ENCODE assay signal across 9 mouse cellular contexts in genomic region chr8:71988867-71989599, GRCm38 (mm10). TPM values are rescaled to one million over a fixed set of nuclear protein-coding genes. Genes with fewer than 3 reads are reported as not detected.
DNase-seq lines count a peak whose midpoint lies in the region; ATAC-seq and TF ChIP-seq lines count a peak whose summit lies in the region.
"Had no signal": no experiment of that assay in that cellular context is flagged by ENCODE, and none has a peak within 500 bp of the region (broad histone marks: within the 10 kb centered on the region; RNA-seq: fewer than 3 reads in every experiment).

No protein-coding gene starts in this region.

- no peak overlapping the region for H3K27ac ChIP-seq in heart, embryonic 11.5 days (ENCODE audit: low read depth, low read length)
- H3K27ac ChIP-seq in ES-Bruce4 (ENCODE audit: insufficient read depth, low read length): no peak overlapping the region
- H3K27ac ChIP-seq in forebrain, embryonic 13.5 days: no peak overlapping the region
- no peak overlapping the region for H3K27ac ChIP-seq in liver, embryonic 13.5 days

- H3K4me1 ChIP-seq in heart, embryonic 11.5 days (ENCODE audit: control insufficient read depth, insufficient read depth, low read length): no peaks in the 10 kb centered on the region; the same call in 1 of the 2 replicates
- H3K4me1 ChIP-seq in ES-Bruce4 (ENCODE audit: control insufficient read depth, insufficient read depth, low read length): no peaks in the 10 kb centered on the region
- H3K4me1 ChIP-seq in forebrain, embryonic 13.5 days: no peaks in the 10 kb centered on the region
- no peaks in the 10 kb centered on the region for H3K4me1 ChIP-seq in liver, embryonic 13.5 days (replicated peaks)

- no peak for TF ChIP-seq CTCF in ES-Bruce4 (IDR thresholded peaks at IDR 0.05; ENCODE audit: low read depth, low read length)

- DNase-seq in heart, postnatal 4 days: no peak
- DNase-seq in liver, embryonic 13.5 days: no peak
- no peak for DNase-seq in right cerebral cortex, postnatal 14 days
- DNase-seq in left cerebral cortex, postnatal 4 days: no peak
- DNase-seq in spleen, postnatal 4 days (ENCODE audit: low spot score in 2 of 2): no peak

- peak overlapping the region; percentile 64 for H3K9ac ChIP-seq in heart, embryonic 11.5 days (ENCODE audit: low read depth, low read length)
- peak overlapping the region; percentile 40 for H3K9ac ChIP-seq in ES-Bruce4 (ENCODE audit: low read depth, poor library complexity, severe bottlenecking)
- peak overlapping the region; percentile 68 for H3K9ac ChIP-seq in forebrain, embryonic 13.5 days
- H3K9ac ChIP-seq in liver, embryonic 13.5 days: no peak overlapping the region

- no peak; the same call in 1 of the 2 replicates for ATAC-seq in heart, embryonic 11.5 days (replicated peaks; ENCODE audit: insufficient number of reproducible peaks, low FRiP score, low TSS enrichment)
- no peak for ATAC-seq in forebrain, embryonic 13.5 days
- no peak for ATAC-seq in liver, embryonic 13.5 days (ENCODE audit: low read depth)

- 53% methylated on average over 13 of the region's 13 CpGs for WGBS in heart, embryonic 11.5 days (ENCODE audit: insufficient replicate concordance)
- WGBS in forebrain, embryonic 13.5 days: 60% methylated on average over 13 of the region's 13 CpGs
- 56% methylated on average over 13 of the region's 13 CpGs for WGBS in liver, embryonic 13.5 days (ENCODE audit: insufficient replicate concordance)

- no peak for TF ChIP-seq POLR2A in ES-Bruce4 (IDR thresholded peaks at IDR 0.05; ENCODE audit: insufficient read depth, low read length)

- H3K4me3 ChIP-seq in heart, embryonic 11.5 days (ENCODE audit: low read depth, low read length): peak overlapping the region; percentile 39
- peak overlapping the region; percentile 64 for H3K4me3 ChIP-seq in ES-Bruce4 (ENCODE audit: low read depth, low read length)
- peak overlapping the region; percentile 45 for H3K4me3 ChIP-seq in forebrain, embryonic 13.5 days
- peak overlapping the region; percentile 37 for H3K4me3 ChIP-seq in liver, embryonic 13.5 days (replicated peaks)

- no peaks in the 10 kb centered on the region for H3K27me3 ChIP-seq in heart, embryonic 11.5 days (ENCODE audit: control insufficient read depth, insufficient read depth, low read length)
- no peaks in the 10 kb centered on the region for H3K27me3 ChIP-seq in ES-Bruce4 (ENCODE audit: control insufficient read depth, insufficient read depth, low read length, poor library complexity, severe bottlenecking)
- H3K27me3 ChIP-seq in forebrain, embryonic 13.5 days: no peaks in the 10 kb centered on the region
- 0 out of 2 replicates have a peak, but pooled peaks cover 2% of the 10 kb centered on the region for H3K27me3 ChIP-seq in liver, embryonic 13.5 days

- intact Hi-C loops in left cerebral cortex, postnatal 4 days (cut with DNase I): no loop called here

- no peaks in the 10 kb centered on the region for H3K36me3 ChIP-seq in heart, embryonic 11.5 days (ENCODE audit: control insufficient read depth, insufficient read depth, low read length)
- H3K36me3 ChIP-seq in ES-Bruce4 (ENCODE audit: control insufficient read depth, insufficient read depth, low read length, poor library complexity, severe bottlenecking): no peaks in the 10 kb centered on the region
- H3K36me3 ChIP-seq in forebrain, embryonic 13.5 days (ENCODE audit: poor library complexity, severe bottlenecking): no peaks in the 10 kb centered on the region
- no peaks in the 10 kb centered on the region for H3K36me3 ChIP-seq in liver, embryonic 13.5 days
- H3K36me3 ChIP-seq: G1E had no signal

- H3K4me2 ChIP-seq in heart, embryonic 11.5 days: peak overlapping the region; percentile 65
- H3K4me2 ChIP-seq in forebrain, embryonic 13.5 days: peak overlapping the region; percentile 65
- H3K4me2 ChIP-seq in liver, embryonic 13.5 days: peak overlapping the region; percentile 56

- TF ChIP-seq EP300 in ES-Bruce4 (IDR thresholded peaks at IDR 0.05; ENCODE audit: insufficient read depth, low read depth, low read length): no peak

- no peaks in the 10 kb centered on the region for H3K9me3 ChIP-seq in heart, embryonic 11.5 days (replicated peaks; ENCODE audit: control insufficient read depth, low read length)
- H3K9me3 ChIP-seq in ES-Bruce4 (replicated peaks; ENCODE audit: control insufficient read depth, insufficient read depth, low read length, poor library complexity, severe bottlenecking): no peaks in the 10 kb centered on the region
- no peaks in the 10 kb centered on the region for H3K9me3 ChIP-seq in forebrain, embryonic 13.5 days (replicated peaks)
- no peaks in the 10 kb centered on the region for H3K9me3 ChIP-seq in liver, embryonic 13.5 days (replicated peaks)
- H3K9me3 ChIP-seq: G1E had no signal

RNA-seq across cellular contexts. Expression of gene Cyp4f18, which starts 20.4 kb away (rescaled TPM):
- polyA plus RNA-seq in heart, embryonic 11.5 days (2014; fragmentation: Nextera tagmentation; extraction: Ambion mirVana): 0.30 and 0.39 TPM in 2 replicates
- under 1 TPM; 0.21 to 0.38 TPM for total RNA-seq in heart, postnatal 4 days (2021)
- polyA plus RNA-seq in ES-Bruce4 (2011; ENCODE audit: insufficient read depth, insufficient read length, low read depth, missing spikeins): not detected in 2 replicates
- 0.57 and 0.84 TPM in 2 replicates for polyA plus RNA-seq in forebrain, embryonic 13.5 days (2015; fragmentation: Nextera tagmentation; extraction: Ambion mirVana)
- polyA plus RNA-seq in liver, embryonic 13.5 days (2015; fragmentation: Nextera tagmentation; extraction: Ambion mirVana): 1.6 and 1.9 TPM in 2 replicates
- under 1 TPM in 1 of 2 experiments, not detected in 1; 0.48 TPM for total RNA-seq in left cerebral cortex, postnatal 4 days (2021)
- total RNA-seq: G1E had no signal

RNA-seq across cellular contexts. Expression of gene Zfp961, which starts 38.2 kb away (rescaled TPM):
- polyA plus RNA-seq in heart, embryonic 11.5 days (2014; fragmentation: Nextera tagmentation; extraction: Ambion mirVana): 15.2 and 15.7 TPM in 2 replicates
- 10 to 100 TPM in 1 of 2 experiments, 1 to 10 TPM in 1; 8.8 to 12.3 TPM for total RNA-seq in heart, postnatal 4 days (2021)
- polyA plus RNA-seq in ES-Bruce4 (2011; ENCODE audit: insufficient read depth, insufficient read length, low read depth, missing spikeins): 34.7 and 34.8 TPM in 2 replicates
- polyA plus RNA-seq in forebrain, embryonic 13.5 days (2015; fragmentation: Nextera tagmentation; extraction: Ambion mirVana): 23.3 and 24.0 TPM in 2 replicates
- 9.0 and 11.9 TPM in 2 replicates for polyA plus RNA-seq in liver, embryonic 13.5 days (2015; fragmentation: Nextera tagmentation; extraction: Ambion mirVana)
- 10 to 100 TPM; 16.8 to 18.6 TPM for total RNA-seq in left cerebral cortex, postnatal 4 days (2021)

RNA-seq across cellular contexts. Expression of gene Olfr372, which starts 52.0 kb away (rescaled TPM):
- not detected in 2 replicates for polyA plus RNA-seq in heart, embryonic 11.5 days (2014; fragmentation: Nextera tagmentation; extraction: Ambion mirVana)
- total RNA-seq in heart, postnatal 4 days (2021): not detected
- not detected in 2 replicates for polyA plus RNA-seq in ES-Bruce4 (2011; ENCODE audit: insufficient read depth, insufficient read length, low read depth, missing spikeins)
- not detected in 2 replicates for polyA plus RNA-seq in forebrain, embryonic 13.5 days (2015; fragmentation: Nextera tagmentation; extraction: Ambion mirVana)
- polyA plus RNA-seq in liver, embryonic 13.5 days (2015; fragmentation: Nextera tagmentation; extraction: Ambion mirVana): not detected in 2 replicates
- not detected for total RNA-seq in left cerebral cortex, postnatal 4 days (2021)
- polyA plus RNA-seq: G1E had no signal
